Mouse (Mus musculus): Measurements from ENCODE around the gene Gm8279.
"Not testable (repeated sequence)": the region's sequence is repeated elsewhere in the genome, so short reads cannot be mapped to it uniquely, and the experiment has no call there.

Gm8279 gene

GRCm38 (mm10) chr14:5131219-5131618, at the start of gene Gm8279:
Gene Gm8279, plus strand, starts transcription at chr14:5131519.
- not testable (repeated sequence) for H3K36me3 ChIP-seq (ENCODE audit: control insufficient read depth, insufficient read depth, low read length, poor library complexity, severe bottlenecking); DNase-seq (ENCODE audit: low read depth, low spot score); H3K27me3 ChIP-seq (ENCODE audit: control insufficient read depth, insufficient read depth, low read length, poor library complexity, severe bottlenecking)

DNA sequence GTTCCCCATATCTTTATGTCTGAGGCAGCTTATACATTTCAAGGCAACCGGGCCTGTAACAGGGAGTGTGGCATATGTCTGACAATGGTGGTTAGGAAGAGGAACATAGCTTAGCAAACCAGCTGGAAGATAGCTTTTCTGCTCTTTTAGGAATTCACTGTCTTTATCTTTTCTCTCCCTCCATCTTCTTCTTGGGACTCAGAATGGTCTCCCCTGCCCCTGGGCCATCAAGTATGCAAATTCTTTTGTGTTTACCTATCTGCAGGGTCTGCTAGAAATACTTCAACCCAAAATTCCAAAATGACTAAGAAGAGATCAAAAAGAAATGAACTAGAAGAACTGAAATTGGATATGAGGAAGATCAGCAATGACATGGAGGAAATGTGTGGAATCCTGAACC, 32.9 kb downstream of the Gm8279 start, which contains the start of gene Gm3317:
Gene Gm3317, plus strand, starts transcription at position 301 of the 400 bp plus-strand sequence.
- DNase-seq (ENCODE audit: low read depth, low spot score); H3K36me3 ChIP-seq (ENCODE audit: control insufficient read depth, insufficient read depth, low read length, poor library complexity, severe bottlenecking); H3K27me3 ChIP-seq (ENCODE audit: control insufficient read depth, insufficient read depth, low read length, poor library complexity, severe bottlenecking): not testable (repeated sequence)

GRCm38 (mm10) chr14:5185493-5185892, 54.2 kb downstream of the Gm8279 start, which contains the start of gene Gm8271:
Gene Gm8271, plus strand, starts transcription at chr14:5185793.
- H3K27me3 ChIP-seq (ENCODE audit: control insufficient read depth, insufficient read depth, low read length, poor library complexity, severe bottlenecking); H3K36me3 ChIP-seq (ENCODE audit: control insufficient read depth, insufficient read depth, low read length, poor library complexity, severe bottlenecking); DNase-seq (ENCODE audit: low read depth, low spot score): not testable (repeated sequence)

Measured in splenic B cell, adult 2 months (primary cell).